8 mouse cellular contexts compared by ENCODE assay signal in genomic region chr5:93266883-93267704, GRCm38 (mm10). TPM values are rescaled to one million over a fixed set of nuclear protein-coding genes. Genes with fewer than 3 reads are reported as not detected.
DNase-seq lines count a peak whose midpoint lies in the region; ATAC-seq lines count a peak whose summit lies in the region.

Gene Ccng2 (plus strand): TSS chr5:93267257.

- no peaks in the 10 kb centered on the region for H3K27me3 ChIP-seq in heart, embryonic 13.5 days (replicated peaks)
- no peaks in the 10 kb centered on the region for H3K27me3 ChIP-seq in liver, embryonic 12.5 days (replicated peaks)
- no peaks in the 10 kb centered on the region for H3K27me3 ChIP-seq in stomach, embryonic 15.5 days (replicated peaks)

- peaks cover 26% of the 10 kb centered on the region for H3K36me3 ChIP-seq in heart, embryonic 13.5 days
- peaks cover 13% of the 10 kb centered on the region for H3K36me3 ChIP-seq in liver, embryonic 12.5 days
- H3K36me3 ChIP-seq in stomach, embryonic 15.5 days, result peaks cover 11% of the 10 kb centered on the region; the same call in 1 of the 2 replicates

- peak within 1 kb of the TSS; percentile 92 for H3K27ac ChIP-seq in brown adipose tissue, adult 24 weeks (replicated peaks; ENCODE audit: low read depth, low read length)
- H3K27ac ChIP-seq in heart, embryonic 13.5 days (replicated peaks), result peak within 1 kb of the TSS; percentile 97
- peak within 1 kb of the TSS; percentile 79 for H3K27ac ChIP-seq in liver, embryonic 12.5 days
- peak within 1 kb of the TSS; percentile 95 for H3K27ac ChIP-seq in stomach, embryonic 15.5 days

- peak within 1 kb of the TSS; percentile 95 for H3K4me3 ChIP-seq in brown adipose tissue, adult 24 weeks (ENCODE audit: insufficient read depth, low read depth, low read length)
- peak within 1 kb of the TSS; percentile 98 for H3K4me3 ChIP-seq in heart, embryonic 13.5 days
- peak within 1 kb of the TSS; percentile 83 for H3K4me3 ChIP-seq in liver, embryonic 12.5 days
- H3K4me3 ChIP-seq in stomach, embryonic 15.5 days (replicated peaks), result peak within 1 kb of the TSS; percentile 99

- under 1% methylated on average over 51 of the region's 54 CpGs for WGBS in heart, embryonic 13.5 days
- under 1% methylated on average over 54 of the region's 54 CpGs for WGBS in liver, embryonic 12.5 days (ENCODE audit: insufficient replicate concordance)
- under 1% methylated on average over 54 of the region's 54 CpGs for WGBS in stomach, embryonic 15.5 days

- no peaks in the 10 kb centered on the region for H3K9me3 ChIP-seq in heart, embryonic 13.5 days
- H3K9me3 ChIP-seq in liver, embryonic 12.5 days (replicated peaks), result no peaks in the 10 kb centered on the region
- H3K9me3 ChIP-seq in stomach, embryonic 15.5 days, result no peaks in the 10 kb centered on the region

- H3K4me1 ChIP-seq in brown adipose tissue, adult 24 weeks (ENCODE audit: control insufficient read depth, insufficient read depth, insufficient read length, low read length), result peaks cover 2% of the 10 kb centered on the region; the same call in 1 of the 2 replicates
- H3K4me1 ChIP-seq in heart, embryonic 13.5 days, result peaks cover 46% of the 10 kb centered on the region
- H3K4me1 ChIP-seq in liver, embryonic 12.5 days, result peaks cover 38% of the 10 kb centered on the region
- no peaks in the 10 kb centered on the region for H3K4me1 ChIP-seq in stomach, embryonic 15.5 days

- ATAC-seq in heart, embryonic 13.5 days (ENCODE audit: extremely low read depth, insufficient number of reproducible peaks, low FRiP score, low TSS enrichment), result peak; percentile 90
- ATAC-seq in liver, embryonic 12.5 days, result peak; percentile 92
- peak; percentile 96 for ATAC-seq in stomach, embryonic 15.5 days (ENCODE audit: insufficient read depth, low FRiP score, low read depth)

- peak within 1 kb of the TSS; percentile 74 for H3K4me2 ChIP-seq in heart, embryonic 13.5 days
- H3K4me2 ChIP-seq in liver, embryonic 12.5 days, result peak within 1 kb of the TSS; percentile 97
- peak within 1 kb of the TSS; percentile 60 for H3K4me2 ChIP-seq in stomach, embryonic 15.5 days

- peak within 1 kb of the TSS; percentile 97 for H3K9ac ChIP-seq in heart, embryonic 13.5 days
- peak within 1 kb of the TSS; percentile 87 for H3K9ac ChIP-seq in liver, embryonic 12.5 days
- peak within 1 kb of the TSS; percentile 89 for H3K9ac ChIP-seq in stomach, embryonic 15.5 days

- DNase-seq in CD4-positive, CD25-positive, alpha-beta regulatory T cell, adult 2 months (ENCODE audit: low read depth, low spot score), result peak; percentile 98
- peak; percentile 97 for DNase-seq in fat pad, adult 2 months (ENCODE audit: extremely low read depth, low read depth, low spot score)
- peak; percentile 96 for DNase-seq in kidney, postnatal 10 days
- DNase-seq in natural killer cell, adult 2 months (ENCODE audit: low spot score in 2 of 2), result peak; percentile 99

RNA-seq across cellular contexts. Expression of gene Ccng2, which starts in this region (rescaled TPM):
- polyA plus RNA-seq in brown adipose tissue, adult 24 weeks (2012; ENCODE audit: insufficient read depth, insufficient read length, missing spikeins), result 29.9 and 44.3 TPM in 2 replicates
- 35.3 and 42.1 TPM in 2 replicates for polyA plus RNA-seq in heart, embryonic 13.5 days (2015; fragmentation: Nextera tagmentation; extraction: Ambion mirVana)
- polyA plus RNA-seq in liver, embryonic 12.5 days (2016; fragmentation: Nextera tagmentation; extraction: Ambion mirVana), result 16.8 and 17.3 TPM in 2 replicates
- polyA plus RNA-seq in stomach, embryonic 15.5 days (2015; fragmentation: Nextera tagmentation; extraction: Ambion mirVana), result 38.8 and 41.5 TPM in 2 replicates

Comparison
In these comparisons a context has a peak if more than half of its experiments do, and no peak if none do; other contexts are left out.
1. Peak in every context shown above with its lines: DNase-seq, ATAC-seq, H3K4me3 ChIP-seq and H3K27ac ChIP-seq.